Mouse (Mus musculus) heart, embryonic 16.5 days (tissue): ENCODE results near the gene Dtx2. TPM values are rescaled to one million over a fixed set of nuclear protein-coding genes. Genes with fewer than 3 reads are reported as not detected.

Source experiments
- ATAC-seq: fragments of 200-750 bp; cut with Nextera tagmentation; replicated peaks from 2 replicates; pipeline ENCODE4 v1.8.0; 2017; ENCODE audit warnings: moderate number of reproducible peaks; ENCODE audit not compliant: insufficient read depth, low FRiP score; ENCODE audit errors: extremely low read depth
- H3K27ac ChIP-seq: fragments of 300-500 bp; sonication (generic); 2 replicates; pipeline ENCODE4 v1.5.1; 2014; ENCODE audit warnings: mild to moderate bottlenecking, low read length, control low read depth, moderate library complexity
- H3K27me3 ChIP-seq: fragments of 300-500 bp; sonication (generic); 2 replicates; pipeline ENCODE4 v1.6.1; 2014; ENCODE audit warnings: low read length, mixed read lengths; ENCODE audit not compliant: control insufficient read depth, insufficient read depth
- H3K36me3 ChIP-seq: fragments of 300-500 bp; sonication (generic); 2 replicates; pipeline ENCODE4 v1.6.1; 2014; ENCODE audit not compliant: control insufficient read depth, insufficient read depth
- H3K4me1 ChIP-seq: fragments of 300-500 bp; sonication (generic); 2 replicates; pipeline ENCODE4 v1.6.1; 2014; ENCODE audit warnings: low read length, mixed read lengths; ENCODE audit not compliant: control insufficient read depth, insufficient read depth
- H3K4me2 ChIP-seq: fragments of 300-500 bp; sonication (generic); 2 replicates; pipeline ENCODE4 v1.6.1; 2014; ENCODE audit warnings: low read depth, mild to moderate bottlenecking, control low read depth, low read length
- H3K4me3 ChIP-seq: fragments of 300-500 bp; sonication (generic); 2 replicates; pipeline ENCODE4 v1.5.1; 2014; ENCODE audit warnings: mild to moderate bottlenecking, control low read depth, low read length
- H3K9ac ChIP-seq: fragments of 300-500 bp; sonication (generic); 2 replicates; pipeline ENCODE4 v1.6.1; 2014; ENCODE audit warnings: low read length, control low read depth
- H3K9me3 ChIP-seq: fragments of 300-500 bp; sonication (generic); replicated peaks from 2 replicates; pipeline ENCODE4 v1.6.1; 2016; ENCODE audit warnings: low read length; ENCODE audit not compliant: control insufficient read depth
- WGBS: fragments of 180-500 bp; shearing (Covaris S2); extraction: QIAGEN DNeasy Blood & Tissue Kit; methylation state at CpG from one replicate; pipeline ENCODE4 v1.1.7; 2014; 5-methylcytosine and 5-hydroxymethylcytosine counted together
- polyA plus RNA-seq: library from polyadenylated mRNA; unstranded; fragments of >200 nt; fragmentation: Nextera tagmentation; extraction: Ambion mirVana; gene quantifications from 2 replicates; pipeline ENCODE4 v1.2.1, GENCODE M21; 2015

The Dtx2 gene
- polyA plus RNA-seq, 1 experiment from 2014 or later: 22.5 TPM

GRCm38 (mm10) chr5:136078136-136078535 lies 83.5 kb downstream of the Dtx2 start:
- Histone ChIP-seq H3K27me3 (no peaks in the 10 kb centered on the region), H3K4me3 (no peak overlapping the region), H3K4me2 (no peak overlapping the region), H3K9ac (no peak overlapping the region), H3K4me1 (peaks cover 4% of the 10 kb centered on the region), H3K36me3 (no peaks in the 10 kb centered on the region), H3K27ac (no peak overlapping the region), H3K9me3 (0 out of 2 replicates have a peak, but pooled peaks cover 2% of the 10 kb centered on the region)
- WGBS: 93% methylated on average over 5 of the region's 5 CpGs
- ATAC-seq: no peak

GRCm38 (mm10) chr5:136082345-136082744 lies 87.7 kb downstream of the Dtx2 start:
- no peak for ATAC-seq
- peaks cover 15% of the 10 kb centered on the region for H3K4me1 ChIP-seq
- H3K27ac ChIP-seq: no peak overlapping the region
- H3K9ac ChIP-seq: no peak overlapping the region
- 0 out of 2 replicates have a peak, but pooled peaks cover 2% of the 10 kb centered on the region for H3K9me3 ChIP-seq
- H3K36me3 ChIP-seq: no peaks in the 10 kb centered on the region
- H3K4me2 ChIP-seq: no peak overlapping the region
- 79% methylated on average over 4 of the region's 4 CpGs for WGBS
- no peak overlapping the region for H3K4me3 ChIP-seq
- peaks cover 16% of the 10 kb centered on the region for H3K27me3 ChIP-seq

Other genes with a start within 250 kb of the Dtx2 start
- gene Styxl1, start 216.4 kb upstream of the Dtx2 start, polyA plus RNA-seq: 0.15 and 0.56 TPM in 2 replicates
- gene Mdh2, start 216.3 kb upstream of the Dtx2 start, polyA plus RNA-seq: 1,315 and 1,333 TPM in 2 replicates
- 0.07 and 0.09 TPM in 2 replicates for gene Srrm3, start 187.9 kb upstream of the Dtx2 start, polyA plus RNA-seq
- 794 and 965 TPM in 2 replicates for gene Hspb1, start 106.9 kb upstream of the Dtx2 start, polyA plus RNA-seq
- 167 and 202 TPM in 2 replicates for gene Ywhag, start 60.2 kb upstream of the Dtx2 start, polyA plus RNA-seq
- 0.45 and 0.91 TPM in 2 replicates for gene Ssc4d, start 20.3 kb upstream of the Dtx2 start, polyA plus RNA-seq
- gene Zp3, start 14.7 kb upstream of the Dtx2 start, polyA plus RNA-seq: not detected in 2 replicates
- gene Upk3b, start 43.7 kb downstream of the Dtx2 start, polyA plus RNA-seq: 26.7 and 28.7 TPM in 2 replicates
- 1.2 and 2.6 TPM in 2 replicates for gene Upk3bl, start 59.7 kb downstream of the Dtx2 start, polyA plus RNA-seq
- gene Rasa4, start 89.1 kb downstream of the Dtx2 start, polyA plus RNA-seq: 2.0 and 2.3 TPM in 2 replicates
- 139 and 151 TPM in 2 replicates for gene Polr2j, start 121.8 kb downstream of the Dtx2 start, polyA plus RNA-seq
- gene Lrwd1, start 141.3 kb downstream of the Dtx2 start, polyA plus RNA-seq: 21.7 and 23.6 TPM in 2 replicates
- gene Alkbh4, start 141.3 kb downstream of the Dtx2 start, polyA plus RNA-seq: 12.5 and 13.0 TPM in 2 replicates
- 3.6 and 4.3 TPM in 2 replicates for gene Orai2, start 175.9 kb downstream of the Dtx2 start, polyA plus RNA-seq
- gene Prkrip1, start 204.2 kb downstream of the Dtx2 start, polyA plus RNA-seq: 34.4 and 37.7 TPM in 2 replicates